Mouse (Mus musculus): ENCODE results near the gene Ifrd2. TPM values are rescaled to one million over a fixed set of nuclear protein-coding genes. Genes with fewer than 3 reads are reported as not detected.
"Not testable (repeated sequence)": the region's sequence is repeated elsewhere in the genome, so short reads cannot be mapped to it uniquely, and the experiment has no call there.

Ifrd2 gene
- total RNA-seq, 2 experiments from 2014 or later = 37.4 to 40.9 TPM

DNA sequence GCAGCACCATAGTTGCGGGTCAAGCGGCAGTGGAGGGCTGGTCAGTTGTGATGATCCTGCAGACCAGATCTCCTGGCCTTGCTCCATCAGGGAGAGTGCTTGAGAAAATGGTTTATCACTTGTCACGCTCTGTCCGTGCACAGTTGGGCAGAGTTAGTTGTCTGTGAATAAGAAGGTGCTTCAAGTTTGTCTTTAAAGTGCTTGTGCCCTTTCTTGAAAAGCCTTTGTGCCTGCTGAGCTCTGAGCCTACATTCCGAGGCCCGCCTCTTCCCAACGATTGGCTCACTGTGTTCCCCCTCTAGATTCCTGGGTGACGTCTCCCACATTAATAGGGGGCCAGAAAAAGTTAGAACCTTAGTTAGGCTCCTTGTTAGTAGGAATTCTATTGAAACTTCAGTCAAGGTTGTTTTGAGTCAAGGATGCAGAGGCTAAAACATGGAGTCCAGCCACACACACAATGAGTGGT lies 35.5 kb upstream of the Ifrd2 start:
- no peak for DNase-seq

DNA sequence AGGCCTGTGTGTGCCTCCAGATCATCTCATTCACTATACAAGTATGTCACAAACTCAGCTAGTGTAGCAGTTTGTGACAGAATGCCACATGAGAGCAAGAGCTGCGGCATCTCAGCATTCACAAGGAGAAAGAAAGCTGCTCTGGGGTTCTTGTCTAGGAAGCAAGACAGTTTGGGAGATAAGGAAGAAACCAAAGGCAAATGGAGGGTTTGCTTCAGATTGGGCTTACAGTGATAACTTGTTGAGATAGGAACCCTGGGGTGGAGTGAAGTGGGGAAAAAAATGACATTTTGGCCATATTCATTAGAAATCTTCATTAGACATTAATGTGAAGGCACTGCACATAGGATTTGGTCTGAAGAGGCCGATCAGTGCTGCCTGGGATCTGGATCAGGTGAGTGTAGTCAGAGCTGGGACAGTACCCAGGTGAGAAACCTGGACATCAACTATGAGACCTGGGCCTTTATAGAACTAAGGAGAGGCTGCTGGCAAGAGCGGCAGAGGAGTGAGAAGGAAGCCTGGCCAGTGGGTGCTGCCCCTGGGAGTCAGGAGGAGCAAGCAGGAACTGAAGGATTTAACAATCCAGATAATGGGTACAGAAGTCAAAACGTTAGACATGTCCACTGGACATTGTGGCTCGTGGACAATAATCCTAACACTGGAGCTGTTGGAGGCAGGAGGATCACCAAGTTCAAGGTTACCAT lies 34.6 kb upstream of the Ifrd2 start:
- DNase-seq = no peak

- DNase-seq = peak; percentile 61
Observed at GRCm38 (mm10) chr9:107553541-107554318, 33.7 kb upstream of the Ifrd2 start.

- peak; percentile 96 for DNase-seq
Observed at GRCm38 (mm10) chr9:107554319-107554825, 33.1 kb upstream of the Ifrd2 start.

DNA sequence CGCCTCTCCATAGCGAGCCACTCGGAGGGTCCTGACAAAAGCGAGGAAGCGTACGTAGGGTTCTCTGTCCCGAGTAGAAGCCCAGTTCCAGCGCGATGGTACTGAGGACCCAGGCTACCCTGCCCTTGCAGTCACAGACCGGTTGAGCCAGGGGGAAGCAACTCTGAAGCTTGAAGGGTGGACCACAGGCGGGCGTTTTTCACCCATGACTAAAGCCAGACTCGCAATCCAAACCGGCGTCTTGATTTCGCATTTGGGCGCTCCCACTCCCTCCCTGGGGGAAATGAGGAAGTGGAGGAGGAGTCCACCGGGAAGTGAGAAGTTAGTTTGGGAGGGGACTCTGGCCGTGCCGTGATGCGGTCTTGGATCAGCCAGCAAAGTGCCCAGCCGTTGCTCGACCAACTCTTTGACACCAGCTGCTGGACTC lies 32.4 kb upstream of the Ifrd2 start:
- DNase-seq = peak; percentile 75

- DNase-seq = no peak
Observed at GRCm38 (mm10) chr9:107555701-107556100, 31.7 kb upstream of the Ifrd2 start.

DNA sequence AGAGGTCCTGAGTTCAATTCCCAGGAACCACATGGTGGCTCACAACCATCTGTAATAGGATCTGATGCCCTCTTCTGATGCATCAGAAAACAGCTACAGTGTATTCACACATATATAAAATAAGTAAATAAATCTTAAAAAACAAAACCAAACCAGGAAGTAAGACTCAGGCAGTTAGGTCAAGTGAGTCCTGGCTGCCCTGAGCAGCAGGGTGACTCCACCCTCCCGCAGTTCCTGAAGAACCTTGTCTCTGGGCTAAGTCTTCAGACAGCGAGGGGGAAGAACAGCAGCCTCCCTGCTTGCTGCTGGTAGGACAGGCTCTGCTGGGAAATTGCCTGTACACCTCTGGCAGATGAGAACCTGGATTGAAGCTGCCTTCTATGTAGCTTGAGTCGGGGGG lies 31.1 kb upstream of the Ifrd2 start:
- DNase-seq = no peak

- peak; percentile 96 for DNase-seq
Observed at GRCm38 (mm10) chr9:107563029-107563581, 24.3 kb upstream of the Ifrd2 start, which contains the start of gene Tusc2. TSS of gene Tusc2 (plus strand) at chr9:107563255.

GRCm38 (mm10) chr9:107565556-107565955 lies 21.9 kb upstream of the Ifrd2 start:
- DNase-seq = not testable (repeated sequence)

- peak; percentile 92 for DNase-seq
Observed at GRCm38 (mm10) chr9:107566041-107566709, 21.3 kb upstream of the Ifrd2 start.

GRCm38 (mm10) chr9:107566855-107567254 lies 20.6 kb upstream of the Ifrd2 start:
- peak; percentile 49 for DNase-seq

GRCm38 (mm10) chr9:107567702-107568319 lies 19.6 kb upstream of the Ifrd2 start, which contains the start of gene Hyal2:
TSS of gene Hyal2 (plus strand) at chr9:107567945.
- peak; percentile 59 for DNase-seq

- peak; percentile 91 for DNase-seq
Observed at GRCm38 (mm10) chr9:107568331-107569261, 18.8 kb upstream of the Ifrd2 start.

- DNase-seq = no peak
Observed at GRCm38 (mm10) chr9:107569270-107569669, 18.2 kb upstream of the Ifrd2 start.

DNA sequence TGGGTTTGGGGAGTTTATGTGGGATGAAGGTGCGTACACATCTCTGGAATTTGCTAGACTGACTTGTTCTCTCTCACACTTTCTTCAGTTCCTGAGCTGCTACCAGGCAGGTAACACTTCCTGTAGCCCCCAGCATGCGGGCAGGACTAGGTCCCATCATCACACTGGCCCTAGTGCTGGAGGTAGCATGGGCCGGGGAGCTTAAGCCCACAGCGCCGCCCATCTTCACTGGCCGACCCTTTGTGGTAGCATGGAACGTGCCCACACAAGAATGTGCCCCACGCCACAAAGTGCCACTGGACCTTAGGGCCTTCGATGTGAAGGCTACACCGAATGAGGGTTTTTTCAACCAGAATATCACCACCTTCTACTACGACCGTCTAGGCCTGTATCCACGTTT lies 17.4 kb upstream of the Ifrd2 start:
- no peak for DNase-seq

GRCm38 (mm10) chr9:107570845-107571244 lies 16.6 kb upstream of the Ifrd2 start:
- no peak for DNase-seq

- DNase-seq = no peak
Observed at GRCm38 (mm10) chr9:107571534-107572326, 15.7 kb upstream of the Ifrd2 start.

GRCm38 (mm10) chr9:107572327-107572662 lies 15.1 kb upstream of the Ifrd2 start:
- no peak for DNase-seq

DNA sequence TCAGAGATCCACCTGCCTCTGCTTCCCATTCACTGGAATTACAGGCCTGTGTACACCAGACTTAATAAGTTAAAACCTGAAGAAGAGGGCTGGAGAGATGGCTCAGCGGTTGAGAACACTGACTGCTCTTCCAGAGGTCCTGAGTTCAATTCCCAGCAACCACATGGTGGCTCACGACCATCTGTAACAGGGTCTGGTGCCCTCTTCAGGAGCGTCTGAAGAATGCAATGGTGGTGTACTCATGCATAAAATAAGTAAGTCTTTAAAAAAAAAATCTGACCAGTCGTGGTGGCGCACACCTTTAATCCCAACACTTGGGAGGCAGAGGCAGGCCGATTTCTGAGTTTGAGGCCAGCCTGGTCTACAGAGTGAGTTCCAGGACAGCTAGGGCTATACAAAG lies 13.7 kb upstream of the Ifrd2 start:
- not testable (repeated sequence) for DNase-seq
